Mouse (Mus musculus) macrophage (primary cell): ENCODE data around the gene Il12b. TPM values are rescaled to one million over a fixed set of nuclear protein-coding genes. Genes with fewer than 3 reads are reported as not detected.

Experiments
- H3K27ac ChIP-seq: fragments of 350-480 bp; formaldehyde crosslinking; 2 replicates; pipeline ENCODE4 v1.9.0; 2021
- H3K36me3 ChIP-seq: fragments of 350-480 bp; formaldehyde crosslinking; 2 replicates; pipeline ENCODE4 v1.9.0; 2021; ENCODE audit errors: inconsistent target
- H3K4me3 ChIP-seq: fragments of 350-480 bp; formaldehyde crosslinking; 2 replicates; pipeline ENCODE4 v1.9.0; 2021; ENCODE audit errors: inconsistent target
- H3K79me2 ChIP-seq: fragments of 350-480 bp; formaldehyde crosslinking; 2 replicates; pipeline ENCODE4 v1.9.0; 2021; ENCODE audit errors: inconsistent target
- WGBS: methylation state at CpG from one replicate; pipeline ENCODE4 v1.1.7; 2026; ENCODE audit warnings: inconsistent platforms; ENCODE audit not compliant: missing documents; 5-methylcytosine and 5-hydroxymethylcytosine counted together
- polyA plus RNA-seq: library from polyadenylated mRNA; stranded (reverse); fragments of 250-400 nt; gene quantifications from 3 replicates; pipeline ENCODE4 v1.2.4, GENCODE M21; 2018; ENCODE audit warnings: inconsistent platforms

Il12b gene
- polyA plus RNA-seq, 1 experiment from 2014 or later = 0.98 TPM

- H3K36me3 ChIP-seq = no peaks in the 10 kb centered on the region
- H3K79me2 ChIP-seq = no peaks in the 10 kb centered on the region
- 90% methylated on average over 6 of the region's 6 CpGs for WGBS
- no peak overlapping the region for H3K4me3 ChIP-seq
- H3K27ac ChIP-seq = no peak overlapping the region
These were observed 1.5 kb upstream of the Il12b start for GRCm38 (mm10) chr11:44398356-44398755.

GRCm38 (mm10) chr11:44398782-44399225, 1.1 kb upstream of the Il12b start:
- no peak overlapping the region for H3K4me3 ChIP-seq
- H3K36me3 ChIP-seq = no peaks in the 10 kb centered on the region
- H3K27ac ChIP-seq = no peak overlapping the region
- no peaks in the 10 kb centered on the region for H3K79me2 ChIP-seq
- 15% methylated on average over 20 of the region's 20 CpGs for WGBS

GRCm38 (mm10) chr11:44401635-44402548, 2.0 kb downstream of the Il12b start:
- Histone ChIP-seq H3K36me3 (no peaks in the 10 kb centered on the region), H3K27ac (no peak overlapping the region), H3K4me3 (no peak overlapping the region), H3K79me2 (no peaks in the 10 kb centered on the region)
- 80% methylated on average over 5 of the region's 5 CpGs for WGBS

- 50% methylated on average over 4 of the region's 4 CpGs for WGBS
- Histone ChIP-seq H3K79me2 (no peaks in the 10 kb centered on the region), H3K4me3 (no peak overlapping the region)
These were observed 5.2 kb downstream of the Il12b start for GRCm38 (mm10) chr11:44405113-44405512.

GRCm38 (mm10) chr11:44405961-44406360, 6.1 kb downstream of the Il12b start:
- H3K27ac ChIP-seq = no peak overlapping the region
- WGBS = 100% methylated on average over 1 of the region's 1 CpGs
- H3K36me3 ChIP-seq = no peaks in the 10 kb centered on the region
- H3K79me2 ChIP-seq = no peaks in the 10 kb centered on the region
- no peak overlapping the region for H3K4me3 ChIP-seq

More at GRCm38 (mm10) chr11:44405113-44405512, 5.2 kb downstream of the Il12b start:
- H3K27ac ChIP-seq = no peak overlapping the region
- H3K36me3 ChIP-seq = no peaks in the 10 kb centered on the region

GRCm38 (mm10) chr11:44406457-44406856, 6.6 kb downstream of the Il12b start:
- 95% methylated on average over 5 of the region's 5 CpGs for WGBS

GRCm38 (mm10) chr11:44408626-44409025, 8.8 kb downstream of the Il12b start:
- Histone ChIP-seq H3K4me3 (no peak overlapping the region), H3K27ac (no peak overlapping the region), H3K36me3 (no peaks in the 10 kb centered on the region), H3K79me2 (no peaks in the 10 kb centered on the region)
- 74% methylated on average over 5 of the region's 5 CpGs for WGBS

More at GRCm38 (mm10) chr11:44406457-44406856, 6.6 kb downstream of the Il12b start:
- Histone ChIP-seq H3K4me3 (no peak overlapping the region), H3K36me3 (no peaks in the 10 kb centered on the region), H3K79me2 (no peaks in the 10 kb centered on the region), H3K27ac (no peak overlapping the region)

GRCm38 (mm10) chr11:44410413-44410812, 10.6 kb downstream of the Il12b start:
- Histone ChIP-seq H3K27ac (no peak overlapping the region), H3K4me3 (no peak overlapping the region), H3K36me3 (no peaks in the 10 kb centered on the region), H3K79me2 (no peaks in the 10 kb centered on the region)
- WGBS = 10% methylated on average over 3 of the region's 3 CpGs

GRCm38 (mm10) chr11:44412276-44412675, 12.4 kb downstream of the Il12b start:
- no peak overlapping the region for H3K4me3 ChIP-seq
- WGBS = 89% methylated on average over 8 of the region's 8 CpGs
- H3K79me2 ChIP-seq = no peaks in the 10 kb centered on the region
- no peak overlapping the region for H3K27ac ChIP-seq
- no peaks in the 10 kb centered on the region for H3K36me3 ChIP-seq

- Histone ChIP-seq H3K4me3 (no peak overlapping the region), H3K79me2 (no peaks in the 10 kb centered on the region), H3K36me3 (no peaks in the 10 kb centered on the region), H3K27ac (no peak overlapping the region)
- WGBS = 98% methylated on average over 3 of the region's 3 CpGs
These were observed 13.5 kb downstream of the Il12b start for GRCm38 (mm10) chr11:44413371-44413770.

GRCm38 (mm10) chr11:44414605-44415004, 14.7 kb downstream of the Il12b start:
- Histone ChIP-seq H3K4me3 (no peak overlapping the region), H3K27ac (peak overlapping the region; percentile 82), H3K36me3 (no peaks in the 10 kb centered on the region), H3K79me2 (no peaks in the 10 kb centered on the region)
- 70% methylated on average over 3 of the region's 3 CpGs for WGBS

- Histone ChIP-seq H3K27ac (peak overlapping the region; percentile 82), H3K79me2 (no peaks in the 10 kb centered on the region), H3K4me3 (no peak overlapping the region), H3K36me3 (no peaks in the 10 kb centered on the region)
- 45% methylated on average over 1 of the region's 1 CpGs for WGBS
These were observed 17.5 kb downstream of the Il12b start for GRCm38 (mm10) chr11:44417403-44417802.

GRCm38 (mm10) chr11:44422337-44423111, 22.7 kb downstream of the Il12b start:
- H3K36me3 ChIP-seq = no peaks in the 10 kb centered on the region
- H3K4me3 ChIP-seq = no peak overlapping the region
- 80% methylated on average over 10 of the region's 10 CpGs for WGBS
- H3K27ac ChIP-seq = no peak overlapping the region
- no peaks in the 10 kb centered on the region for H3K79me2 ChIP-seq

- no peak overlapping the region for H3K27ac ChIP-seq
- no peaks in the 10 kb centered on the region for H3K36me3 ChIP-seq
- H3K4me3 ChIP-seq = no peak overlapping the region
- H3K79me2 ChIP-seq = no peaks in the 10 kb centered on the region
- WGBS = 71% methylated on average over 6 of the region's 6 CpGs
These were observed 23.4 kb downstream of the Il12b start for GRCm38 (mm10) chr11:44423261-44423660.

- 86% methylated on average over 5 of the region's 5 CpGs for WGBS
- H3K27ac ChIP-seq = no peak overlapping the region
- no peaks in the 10 kb centered on the region for H3K36me3 ChIP-seq
- H3K4me3 ChIP-seq = no peak overlapping the region
- no peaks in the 10 kb centered on the region for H3K79me2 ChIP-seq
These were observed 24.1 kb downstream of the Il12b start for GRCm38 (mm10) chr11:44423955-44424354.
